Mouse (Mus musculus) MEL (cell line): ENCODE results near the gene Olfr374. TPM values are rescaled to one million over a fixed set of nuclear protein-coding genes. Genes with fewer than 3 reads are reported as not detected.
"Not testable (repeated sequence)": the region's sequence is repeated elsewhere in the genome, so short reads cannot be mapped to it uniquely, and the experiment has no call there.

Experiments used
- DNase-seq: peaks from one replicate; pipeline ENCODE4 v3.0.0; 2011; ENCODE audit warnings: low read depth, low spot score
- H3K27ac ChIP-seq: 2 replicates; pipeline ENCODE4 v1.5.1; 2012; ENCODE audit warnings: low read depth, mild to moderate bottlenecking, control low read depth, low read length, moderate library complexity; ENCODE audit not compliant: control insufficient read depth
- H3K27me3 ChIP-seq, 2 experiments: fragments of 150-350 bp in 1 of 2; sonication (generic) in 1 of 2; 2 replicates each; pipeline ENCODE4 v1.6.1; 2012; ENCODE audit warnings: low read length in 2 of 2, mild to moderate bottlenecking in 2 of 2, improper control_type of control experiment in 1 of 2, moderate library complexity in 1 of 2; ENCODE audit not compliant: insufficient read depth in 2 of 2, control insufficient read depth in 1 of 2
- H3K36me3 ChIP-seq, 2 experiments: 2 replicates each; pipeline ENCODE4 v1.6.1; 2012 to 2014; ENCODE audit warnings: low read length in 2 of 2, improper control_type of control experiment in 1 of 2, inconsistent platforms in 1 of 2, mild to moderate bottlenecking in 1 of 2; ENCODE audit not compliant: insufficient read depth in 2 of 2, control insufficient read depth in 1 of 2
- H3K4me1 ChIP-seq, 2 experiments: fragments of 150-350 bp in 1 of 2; sonication (generic) in 1 of 2; 2 replicates each; pipeline ENCODE4 v1.6.1; 2012; ENCODE audit warnings: low read length in 2 of 2, improper control_type of control experiment in 1 of 2, mild to moderate bottlenecking in 1 of 2; ENCODE audit not compliant: insufficient read depth in 2 of 2, control insufficient read depth in 1 of 2
- H3K4me3 ChIP-seq, 2 experiments: fragments of 150-350 bp in 1 of 2; sonication (generic) in 1 of 2; 2 replicates each; pipeline ENCODE4 v1.5.1; 2012; ENCODE audit warnings: low read depth in 2 of 2, low read length in 2 of 2, mild to moderate bottlenecking in 2 of 2, moderate library complexity in 2 of 2, control low read depth in 1 of 2, improper control_type of control experiment in 1 of 2; ENCODE audit not compliant: control insufficient read depth in 1 of 2, insufficient read depth in 1 of 2
- H3K79me2 ChIP-seq: 2 replicates; pipeline ENCODE4 v1.6.1; 2012; ENCODE audit warnings: mild to moderate bottlenecking, low read length, moderate library complexity; ENCODE audit not compliant: control insufficient read depth, poor library complexity, insufficient read depth
- H3K9ac ChIP-seq: 2 replicates; pipeline ENCODE4 v1.6.1; 2012; ENCODE audit warnings: low read depth, mild to moderate bottlenecking, control low read depth, low read length, moderate library complexity; ENCODE audit not compliant: control insufficient read depth, poor library complexity, severe bottlenecking
- H3K9me3 ChIP-seq: fragments of 150-350 bp; sonication (generic); replicated peaks from 2 replicates; pipeline ENCODE4 v1.6.1; 2012; ENCODE audit warnings: mild to moderate bottlenecking, low read length, improper control_type of control experiment, moderate library complexity; ENCODE audit not compliant: insufficient read depth
- ELF1 ChIP-seq: IDR thresholded peaks from 2 replicates; pipeline ENCODE4 v1.6.1; 2014; ENCODE audit warnings: low read depth, mild to moderate bottlenecking, inconsistent platforms, low read length, improper control_type of control experiment, moderate library complexity
- EP300 ChIP-seq, 2 experiments: IDR thresholded peaks; 2 replicates each; pipeline ENCODE4 v1.6.1; 2011; ENCODE audit warnings: improper control_type of control experiment in 2 of 2, low read length in 2 of 2, low read depth in 1 of 2, mild to moderate bottlenecking in 1 of 2
- HCFC1 ChIP-seq: IDR thresholded peaks from 2 replicates; pipeline ENCODE4 v1.6.1; 2012; ENCODE audit warnings: low read depth, mild to moderate bottlenecking, inconsistent platforms, low read length, improper control_type of control experiment, moderate library complexity
- KAT2A ChIP-seq: conservative IDR thresholded peaks from 2 replicates; pipeline ENCODE4 v1.6.1; 2012; ENCODE audit warnings: low read depth, low read length, improper control_type of control experiment, inconsistent platforms
- MAFK ChIP-seq: IDR thresholded peaks from 2 replicates; pipeline ENCODE4 v1.6.1; 2011; ENCODE audit warnings: low read depth, mild to moderate bottlenecking, low read length, improper control_type of control experiment, borderline replicate concordance
- MAX ChIP-seq: IDR thresholded peaks from 2 replicates; pipeline ENCODE4 v1.6.1; 2011; ENCODE audit warnings: low read length, improper control_type of control experiment
- MYB ChIP-seq: IDR thresholded peaks from 2 replicates; pipeline ENCODE4 v1.6.1; 2011; ENCODE audit warnings: mild to moderate bottlenecking, low read depth, low read length, improper control_type of control experiment
- NELFE ChIP-seq: IDR thresholded peaks from 2 replicates; pipeline ENCODE4 v1.6.1; 2011; ENCODE audit warnings: low read depth, low read length, improper control_type of control experiment
- NRF1 ChIP-seq: IDR thresholded peaks from 2 replicates; pipeline ENCODE4 v1.6.1; 2014; ENCODE audit warnings: low read depth, mild to moderate bottlenecking, inconsistent platforms, low read length, improper control_type of control experiment, moderate library complexity; ENCODE audit not compliant: poor library complexity, insufficient read depth, severe bottlenecking
- USF1 ChIP-seq: IDR thresholded peaks from 2 replicates; pipeline ENCODE4 v1.6.1; 2014; ENCODE audit warnings: low read depth, mild to moderate bottlenecking, inconsistent platforms, low read length, improper control_type of control experiment, moderate library complexity
- ZMIZ1 ChIP-seq: IDR thresholded peaks from 2 replicates; pipeline ENCODE4 v1.6.1; 2012; ENCODE audit warnings: low read depth, mild to moderate bottlenecking, inconsistent platforms, low read length, improper control_type of control experiment, moderate library complexity
- polyA plus RNA-seq, 2 experiments: library from polyadenylated mRNA; stranded (reverse) in 1 of 2; unstranded in 1 of 2; fragments of >175 nt in 1 of 2; fragments of >200 nt in 1 of 2; gene quantifications; 2 replicates each; pipeline versions ENCODE4 v1.2.1 to v1.2.4; 2012; ENCODE audit warnings: low replicate concordance in 2 of 2, low read depth in 1 of 2; ENCODE audit not compliant: insufficient read length in 2 of 2, insufficient read depth in 1 of 2, missing spikeins in 1 of 2
- total RNA-seq: library from RNA; depleted of rRNA; stranded (reverse); fragments of 300-350 nt; gene quantifications from 2 replicates; pipeline ENCODE4 v1.2.3, GENCODE M21; 2012; rRNA removed

The Olfr374 gene
- total RNA-seq (0.08 TPM in 1 of 2 replicates, not detected in the other), polyA plus RNA-seq (under 1 TPM in 1 of 2 experiments, not detected in 1; 0.06 TPM)

DNA sequence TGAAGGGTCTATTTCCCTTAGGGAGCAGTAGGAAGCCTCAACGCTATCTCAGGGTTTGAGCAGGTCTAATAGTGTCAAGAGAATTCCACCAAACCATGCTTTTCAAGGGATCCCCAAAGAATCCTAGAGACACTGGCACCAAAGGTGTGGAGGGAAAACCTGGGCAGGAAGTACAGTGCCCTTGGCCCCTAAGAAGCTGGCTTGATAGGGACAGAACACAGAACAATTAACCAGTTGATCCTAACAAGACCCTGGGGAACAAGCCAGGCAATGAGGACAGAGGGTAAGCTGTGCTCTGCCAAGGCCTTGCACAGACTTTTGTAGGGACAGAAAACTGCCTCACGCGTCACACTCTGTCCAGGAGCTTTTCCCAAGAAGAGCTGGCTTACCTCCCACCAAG lies at the start of gene Olfr374:
TSS of gene Olfr374 (plus strand) at position 301 of the 400 bp plus-strand sequence.
- Histone ChIP-seq H3K36me3 (no peaks in the 10 kb centered on the region), H3K9me3 (no peaks in the 10 kb centered on the region), H3K79me2 (no peaks in the 10 kb centered on the region), H3K4me1 (peaks cover 0 to 2% of the 10 kb centered on the region in 2 experiments; a peak in 1 of 4 replicates), H3K27me3 (peaks cover 0 to 1% of the 10 kb centered on the region in 2 experiments; a peak in 1 of 4 replicates), H3K4me3 (no peak within 1 kb of the TSS), H3K27ac (no peak within 1 kb of the TSS), H3K9ac (no peak within 1 kb of the TSS)
- no peak for TF ChIP-seq NRF1
- no peak for TF ChIP-seq MAFK
- TF ChIP-seq HCFC1 = no peak
- no peak for TF ChIP-seq KAT2A
- no peak for TF ChIP-seq EP300 (IDR thresholded peaks at IDR 0.05; ENCODE audit: low read depth in 1 of 2, low read length in 2 of 2)
- TF ChIP-seq ZMIZ1 = no peak
- no peak for TF ChIP-seq MAX
- no peak for TF ChIP-seq ELF1
- no peak for TF ChIP-seq USF1
- no peak for TF ChIP-seq MYB
- no peak for TF ChIP-seq NELFE
- no peak for DNase-seq

DNA sequence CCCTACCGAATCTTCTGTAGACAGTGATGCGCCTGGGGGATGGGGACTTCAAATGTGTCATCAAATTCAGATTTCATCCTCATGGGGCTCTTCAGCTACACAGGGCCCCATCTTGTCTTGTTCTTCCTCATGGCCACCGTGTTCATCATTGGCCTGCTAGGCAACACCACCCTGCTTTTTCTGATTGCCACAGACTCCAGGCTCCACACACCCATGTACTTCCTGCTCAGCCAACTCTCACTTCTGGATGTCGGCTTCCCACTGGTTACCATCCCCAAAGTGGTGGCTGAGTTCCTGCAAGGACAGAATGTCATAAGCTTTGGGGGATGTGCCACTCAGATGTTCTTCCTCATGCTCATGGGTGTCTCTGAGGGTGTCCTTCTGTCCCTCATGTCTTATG lies 49.2 kb upstream of the Olfr374 start:
- not testable (repeated sequence) for H3K36me3 ChIP-seq, H3K4me1 ChIP-seq, H3K9ac ChIP-seq, H3K4me3 ChIP-seq, H3K27ac ChIP-seq, H3K9me3 ChIP-seq, DNase-seq, H3K27me3 ChIP-seq, H3K79me2 ChIP-seq

DNA sequence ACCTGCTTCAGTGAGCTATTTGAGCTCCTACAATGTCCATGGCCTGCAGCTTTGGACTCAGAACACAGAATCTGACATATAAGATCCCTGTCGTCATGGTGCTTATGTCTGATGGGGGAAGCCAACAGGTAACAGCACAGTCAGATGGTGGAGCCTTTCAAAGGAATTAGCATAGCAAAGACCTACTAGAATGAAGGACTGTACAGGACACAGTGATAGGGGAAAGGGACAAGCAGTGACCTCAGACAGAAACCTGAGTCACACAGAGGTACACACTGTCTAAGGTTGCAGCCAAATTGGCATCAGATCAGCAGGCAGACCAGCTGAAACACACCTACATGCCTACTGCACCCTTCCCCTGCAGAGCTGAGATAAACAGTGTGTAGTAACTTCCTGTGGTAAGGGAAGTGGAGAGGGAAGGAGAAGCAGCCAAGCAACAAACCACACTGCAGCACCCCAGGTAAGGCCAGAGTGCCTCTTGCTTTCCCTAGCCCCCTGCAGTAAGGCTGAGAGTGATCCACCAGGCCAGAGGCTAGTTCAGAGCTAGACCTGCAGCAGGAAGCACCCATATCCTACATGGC lies 39.9 kb upstream of the Olfr374 start:
- not testable (repeated sequence) for H3K36me3 ChIP-seq, H3K27ac ChIP-seq, H3K79me2 ChIP-seq, H3K9me3 ChIP-seq, H3K27me3 ChIP-seq, H3K9ac ChIP-seq, H3K4me3 ChIP-seq, H3K4me1 ChIP-seq
- DNase-seq = peak; percentile 17

DNA sequence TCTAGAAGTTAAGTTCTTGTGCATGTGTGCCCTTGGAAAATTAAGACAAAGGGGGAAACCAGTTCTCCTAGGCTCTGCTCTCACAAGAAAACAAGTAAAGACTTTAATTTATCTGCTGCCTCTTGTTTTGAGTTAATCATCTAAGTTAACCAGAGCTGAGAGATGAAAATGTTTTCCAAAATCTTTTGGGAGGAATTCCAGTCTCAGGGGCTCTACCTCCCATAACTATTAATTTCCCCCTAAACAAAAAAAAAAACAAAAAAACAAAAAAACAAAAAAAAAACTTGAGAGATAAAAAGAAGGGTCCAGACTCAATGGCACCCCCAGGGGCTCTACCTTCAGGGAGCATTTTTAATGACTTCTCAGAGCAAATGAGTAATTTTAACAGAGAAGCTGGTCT lies 24.0 kb upstream of the Olfr374 start, which contains the start of gene Olfr373:
TSS of gene Olfr373 (plus strand) at position 301 of the 400 bp plus-strand sequence.
- not testable (repeated sequence) for H3K36me3 ChIP-seq, DNase-seq, H3K9ac ChIP-seq, H3K27me3 ChIP-seq, H3K4me1 ChIP-seq, H3K27ac ChIP-seq, H3K79me2 ChIP-seq, H3K9me3 ChIP-seq, H3K4me3 ChIP-seq
